Mouse (Mus musculus) G1E (cell line): ENCODE measurements around the gene Cdc25a.

Source experiments
- CTCF ChIP-seq: IDR thresholded peaks from 2 replicates; pipeline ENCODE4 v1.5.1; 2012; ENCODE audit warnings: low read depth, low read length, inconsistent platforms, mixed read lengths
- GATA1 ChIP-seq: IDR thresholded peaks from 2 replicates; pipeline ENCODE4 v1.6.1; 2012; ENCODE audit warnings: borderline replicate concordance, low read length, inconsistent platforms, mixed read lengths
- POLR2AphosphoS5 ChIP-seq: IDR thresholded peaks from 2 replicates; pipeline ENCODE4 v1.6.1; 2012; ENCODE audit warnings: low read depth, low read length, inconsistent platforms; ENCODE audit not compliant: insufficient replicate concordance
- TAL1 ChIP-seq: conservative IDR thresholded peaks from 2 replicates; pipeline ENCODE4 v1.6.1; 2012; ENCODE audit warnings: low read depth, low read length, inconsistent platforms, mixed read lengths

DNA sequence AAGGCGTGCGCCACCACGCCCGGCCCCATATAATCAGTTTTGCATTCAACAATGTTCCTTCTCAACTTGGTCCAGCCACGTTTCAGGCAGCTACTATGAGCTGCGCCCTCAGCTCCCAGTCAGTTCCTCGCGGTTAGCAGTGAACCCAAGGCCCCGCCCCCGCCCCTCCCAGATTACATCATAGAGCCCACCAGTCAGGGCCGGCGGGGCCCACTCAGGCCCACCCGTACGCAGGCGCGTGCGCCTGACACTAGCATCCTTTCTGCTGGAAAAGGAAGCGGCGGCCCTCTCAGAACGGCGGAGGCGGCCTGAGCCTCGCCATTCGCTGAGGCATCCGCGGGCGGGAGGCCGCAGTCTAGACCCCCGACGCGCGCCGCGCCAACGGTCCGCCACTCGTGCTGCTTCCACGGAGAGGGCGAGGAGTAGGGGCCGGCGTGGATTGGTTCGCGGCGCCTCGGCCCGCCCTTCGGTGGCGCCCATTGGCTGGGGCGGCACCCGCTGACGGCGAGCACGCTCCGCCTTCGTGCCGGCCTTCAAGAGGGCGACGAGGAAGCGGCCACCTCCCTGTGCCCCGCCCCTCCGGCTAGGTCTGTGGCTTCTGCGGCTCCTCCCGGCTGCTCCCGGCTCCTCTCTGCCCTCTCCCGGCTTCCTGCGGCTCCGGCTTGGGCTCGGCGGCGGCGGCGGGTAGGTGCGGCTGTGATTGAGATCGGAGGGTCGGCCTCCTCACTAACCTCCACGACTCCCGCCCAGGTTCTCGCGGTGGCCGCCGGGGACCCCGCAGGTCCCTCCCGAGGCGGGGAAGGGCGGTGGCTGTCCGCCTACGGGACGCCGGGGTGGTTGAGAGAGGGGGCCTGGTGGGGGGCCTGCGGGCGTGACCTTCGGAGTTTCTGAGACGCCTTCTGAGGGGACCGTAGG lies 56.1 kb downstream of the Cdc25a start, which contains the start of gene Map4:
- TF ChIP-seq CTCF (no peak), GATA1 (no peak), TAL1 (no peak), POLR2AphosphoS5 (no peak)
